Mouse (Mus musculus): Measurements from ENCODE around the gene Cdc45. TPM values are rescaled to one million over a fixed set of nuclear protein-coding genes. Genes with fewer than 3 reads are reported as not detected.

The Cdc45 gene
- total and polyA plus RNA-seq, 3 experiments = 87.4 to 90.2 TPM; not detected in 1

- Histone ChIP-seq H3K27me3 (ENCODE audit: control insufficient read depth in 1 of 2, insufficient read depth in 2 of 2, low read length in 2 of 2) (peaks cover 0 to 3% of the 10 kb centered on the region in 2 experiments; a peak in 1 of 4 replicates), H3K9me3 (replicated peaks; ENCODE audit: insufficient read depth, low read length) (no peaks in the 10 kb centered on the region), H3K4me1 (ENCODE audit: control insufficient read depth in 1 of 2, insufficient read depth in 2 of 2, low read length in 2 of 2) (no peaks in the 10 kb centered on the region), H3K27ac (ENCODE audit: control insufficient read depth, low read depth, low read length) (no peak overlapping the region), H3K36me3 (ENCODE audit: control insufficient read depth in 1 of 2, insufficient read depth in 2 of 2, low read length in 2 of 2) (no peaks in the 10 kb centered on the region), H3K79me2 (ENCODE audit: control insufficient read depth, insufficient read depth, low read length, poor library complexity) (no peaks in the 10 kb centered on the region), H3K4me3 (ENCODE audit: control insufficient read depth in 1 of 2, insufficient read depth in 1 of 2, low read depth in 2 of 2, low read length in 2 of 2) (peak overlapping the region in 1 of 2 experiments; percentile 1; a peak in 1 of 4 replicates), H3K9ac (ENCODE audit: control insufficient read depth, low read depth, low read length, poor library complexity, severe bottlenecking) (no peak overlapping the region)
- no peak for DNase-seq (ENCODE audit: low read depth, low spot score)
- no peak for TF ChIP-seq ETS1 (IDR thresholded peaks at IDR 0.05; ENCODE audit: low read depth, low read length)
- no peak for TF ChIP-seq CTCF (IDR thresholded peaks at IDR 0.05 in 2 of 3, conservative IDR thresholded peaks at IDR 0.05 in 1 of 3; ENCODE audit: control insufficient read depth in 1 of 3, insufficient read depth in 1 of 3, low read depth in 2 of 3, low read length in 3 of 3, poor library complexity in 1 of 3, severe bottlenecking in 1 of 3)
- TF ChIP-seq RCOR1 (IDR thresholded peaks at IDR 0.05; ENCODE audit: low read depth, low read length) = no peak
- TF ChIP-seq JUND (IDR thresholded peaks at IDR 0.05; ENCODE audit: low read depth, low read length) = no peak
- TF ChIP-seq GATA1 (IDR thresholded peaks at IDR 0.05; ENCODE audit: low read depth, low read length) = no peak
- no peak for TF ChIP-seq NELFE (IDR thresholded peaks at IDR 0.05; ENCODE audit: low read depth, low read length)
- no peak for TF ChIP-seq MYC (IDR thresholded peaks at IDR 0.05; ENCODE audit: low read depth, low read length)
- no peak for TF ChIP-seq ZKSCAN1 (IDR thresholded peaks at IDR 0.05; ENCODE audit: low read depth, low read length)
- no peak for TF ChIP-seq POLR2AphosphoS5 (IDR thresholded peaks at IDR 0.05; ENCODE audit: borderline replicate concordance, low read depth, low read length)
- no peak for TF ChIP-seq MXI1 (IDR thresholded peaks at IDR 0.05; ENCODE audit: low read depth, low read length)
Observed at GRCm38 (mm10) chr16:18733100-18733956, 78.5 kb downstream of the Cdc45 start.

- Histone ChIP-seq H3K27ac (ENCODE audit: control insufficient read depth, low read depth, low read length) (no peak overlapping the region), H3K4me1 (ENCODE audit: control insufficient read depth in 1 of 2, insufficient read depth in 2 of 2, low read length in 2 of 2) (no peaks in the 10 kb centered on the region), H3K4me3 (ENCODE audit: control insufficient read depth in 1 of 2, insufficient read depth in 1 of 2, low read depth in 2 of 2, low read length in 2 of 2) (no peak overlapping the region), H3K36me3 (ENCODE audit: control insufficient read depth in 1 of 2, insufficient read depth in 2 of 2, low read length in 2 of 2) (no peaks in the 10 kb centered on the region), H3K27me3 (ENCODE audit: control insufficient read depth in 1 of 2, insufficient read depth in 2 of 2, low read length in 2 of 2) (peaks cover 0 to 1% of the 10 kb centered on the region in 2 experiments; a peak in 1 of 4 replicates), H3K9ac (ENCODE audit: control insufficient read depth, low read depth, low read length, poor library complexity, severe bottlenecking) (no peak overlapping the region), H3K9me3 (replicated peaks; ENCODE audit: insufficient read depth, low read length) (no peaks in the 10 kb centered on the region), H3K79me2 (ENCODE audit: control insufficient read depth, insufficient read depth, low read length, poor library complexity) (no peaks in the 10 kb centered on the region)
- TF ChIP-seq CTCF (IDR thresholded peaks at IDR 0.05 in 2 of 3, conservative IDR thresholded peaks at IDR 0.05 in 1 of 3; ENCODE audit: control insufficient read depth in 1 of 3, insufficient read depth in 1 of 3, low read depth in 2 of 3, low read length in 3 of 3, poor library complexity in 1 of 3, severe bottlenecking in 1 of 3) (no peak), MAZ (IDR thresholded peaks at IDR 0.05; ENCODE audit: low read depth, low read length) (no peak), JUND (IDR thresholded peaks at IDR 0.05; ENCODE audit: low read depth, low read length) (no peak), ZMIZ1 (IDR thresholded peaks at IDR 0.05; ENCODE audit: low read depth, low read length) (no peak), MYB (IDR thresholded peaks at IDR 0.05; ENCODE audit: low read depth, low read length) (no peak), POLR2A (IDR thresholded peaks at IDR 0.05; ENCODE audit: control insufficient read depth in 1 of 2, insufficient read depth in 1 of 2, low read depth in 1 of 2, low read length in 2 of 2, poor library complexity in 1 of 2) (no peak), TAL1 (IDR thresholded peaks at IDR 0.05; ENCODE audit: low read length) (no peak), NRF1 (IDR thresholded peaks at IDR 0.05; ENCODE audit: insufficient read depth, low read depth, low read length, poor library complexity, severe bottlenecking) (no peak), MAFK (IDR thresholded peaks at IDR 0.05; ENCODE audit: borderline replicate concordance, low read depth, low read length) (no peak)
- DNase-seq (ENCODE audit: low read depth, low spot score) = no peak
Observed at GRCm38 (mm10) chr16:18730640-18731039, 81.1 kb downstream of the Cdc45 start.

Other genes starting within 250 kb of the Cdc45 start
- not detected in 2 replicates for gene Tbx1, start 221.3 kb downstream of the Cdc45 start, total RNA-seq (2012; rRNA removed)
- not detected for gene Tbx1, start 221.3 kb downstream of the Cdc45 start, polyA plus RNA-seq (2012; ENCODE audit: insufficient read depth in 1 of 2, insufficient read length in 2 of 2, low read depth in 1 of 2, low replicate concordance in 2 of 2, missing spikeins in 1 of 2)
- 0.35 and 0.42 TPM in 2 replicates for gene Gp1bb, start 189.6 kb downstream of the Cdc45 start, total RNA-seq (2012; rRNA removed)
- under 1 TPM in 1 of 2 experiments, not detected in 1; 0.14 TPM for gene Gp1bb, start 189.6 kb downstream of the Cdc45 start, polyA plus RNA-seq (2012; ENCODE audit: insufficient read depth in 1 of 2, insufficient read length in 2 of 2, low read depth in 1 of 2, low replicate concordance in 2 of 2, missing spikeins in 1 of 2)
- 1.5 and 1.6 TPM in 2 replicates for gene Gm49601, start 185.6 kb downstream of the Cdc45 start, total RNA-seq (2012; rRNA removed)
- 1 to 10 TPM in 1 of 2 experiments, not detected in 1; 4.6 TPM for gene Gm49601, start 185.6 kb downstream of the Cdc45 start, polyA plus RNA-seq (2012; ENCODE audit: insufficient read depth in 1 of 2, insufficient read length in 2 of 2, low read depth in 1 of 2, low replicate concordance in 2 of 2, missing spikeins in 1 of 2)
- gene Sept5, start 182.0 kb downstream of the Cdc45 start, total RNA-seq (2012; rRNA removed) = 7.4 and 8.3 TPM in 2 replicates
- gene Sept5, start 182.0 kb downstream of the Cdc45 start, polyA plus RNA-seq (2012; ENCODE audit: insufficient read depth in 1 of 2, insufficient read length in 2 of 2, low read depth in 1 of 2, low replicate concordance in 2 of 2, missing spikeins in 1 of 2) = 10 to 100 TPM in 1 of 2 experiments, not detected in 1; 29.3 TPM
- gene Cldn5, start 35.1 kb downstream of the Cdc45 start, total RNA-seq (2012; rRNA removed) = not detected in 2 replicates
- not detected for gene Cldn5, start 35.1 kb downstream of the Cdc45 start, polyA plus RNA-seq (2012; ENCODE audit: insufficient read depth in 1 of 2, insufficient read length in 2 of 2, low read depth in 1 of 2, low replicate concordance in 2 of 2, missing spikeins in 1 of 2)
- 37.3 and 41.9 TPM in 2 replicates for gene Ufd1, start 208 bp downstream of the Cdc45 start, total RNA-seq (2012; rRNA removed)
- gene Ufd1, start 208 bp downstream of the Cdc45 start, polyA plus RNA-seq (2012; ENCODE audit: insufficient read depth in 1 of 2, insufficient read length in 2 of 2, low read depth in 1 of 2, low replicate concordance in 2 of 2, missing spikeins in 1 of 2) = 10 to 100 TPM in 1 of 2 experiments, not detected in 1; 67.8 TPM
- 19.9 and 25.3 TPM in 2 replicates for gene 2510002D24Rik, start 24.6 kb upstream of the Cdc45 start, total RNA-seq (2012; rRNA removed)
- 10 to 100 TPM in 1 of 2 experiments, not detected in 1; 33.0 TPM for gene 2510002D24Rik, start 24.6 kb upstream of the Cdc45 start, polyA plus RNA-seq (2012; ENCODE audit: insufficient read depth in 1 of 2, insufficient read length in 2 of 2, low read depth in 1 of 2, low replicate concordance in 2 of 2, missing spikeins in 1 of 2)
- 1.3 and 2.9 TPM in 2 replicates for gene Gm28539, start 24.6 kb upstream of the Cdc45 start, total RNA-seq (2012; rRNA removed)
- 10 to 100 TPM in 1 of 2 experiments, not detected in 1; 13.9 TPM for gene Gm28539, start 24.6 kb upstream of the Cdc45 start, polyA plus RNA-seq (2012; ENCODE audit: insufficient read depth in 1 of 2, insufficient read length in 2 of 2, low read depth in 1 of 2, low replicate concordance in 2 of 2, missing spikeins in 1 of 2)
- gene Mrpl40, start 64.9 kb upstream of the Cdc45 start, total RNA-seq (2012; rRNA removed) = 77.2 and 78.7 TPM in 2 replicates
- gene Mrpl40, start 64.9 kb upstream of the Cdc45 start, polyA plus RNA-seq (2012; ENCODE audit: insufficient read depth in 1 of 2, insufficient read length in 2 of 2, low read depth in 1 of 2, low replicate concordance in 2 of 2, missing spikeins in 1 of 2) = 10 to 100 TPM in 1 of 2 experiments, not detected in 1; 84.6 TPM
- 40.9 and 50.5 TPM in 2 replicates for gene Hira, start 65.0 kb upstream of the Cdc45 start, total RNA-seq (2012; rRNA removed)
- gene Hira, start 65.0 kb upstream of the Cdc45 start, polyA plus RNA-seq (2012; ENCODE audit: insufficient read depth in 1 of 2, insufficient read length in 2 of 2, low read depth in 1 of 2, low replicate concordance in 2 of 2, missing spikeins in 1 of 2) = 100 to 1,000 TPM in 1 of 2 experiments, not detected in 1; 203 TPM